Mouse (Mus musculus): Measurements from ENCODE around the gene Lrp8.
A peak's percentile ranks its signal among the peaks of the same experiment; 100 is the strongest.

Lrp8 gene

DNA sequence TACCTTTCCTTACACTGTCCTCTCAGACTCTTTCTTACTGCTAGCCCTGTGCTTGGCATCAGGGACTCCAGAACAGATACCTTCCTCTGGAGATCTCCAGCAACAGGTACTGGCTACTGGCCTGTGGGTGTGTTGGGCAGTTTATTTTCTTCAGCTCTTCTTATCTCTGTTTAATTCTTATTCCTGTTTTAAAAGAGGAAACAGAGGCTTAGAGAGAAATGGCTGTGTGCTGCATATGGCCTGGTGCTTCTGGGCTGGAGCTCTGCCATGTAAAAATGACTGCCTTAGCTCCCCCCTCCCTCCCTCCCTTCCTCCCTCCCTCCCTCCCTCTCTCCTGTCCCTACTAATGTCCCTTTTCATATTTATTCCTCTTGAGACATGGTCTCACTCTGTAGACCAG, 6.6 kb downstream of the Lrp8 start:
- DNase-seq (ENCODE audit: low spot score): no peak

DNA sequence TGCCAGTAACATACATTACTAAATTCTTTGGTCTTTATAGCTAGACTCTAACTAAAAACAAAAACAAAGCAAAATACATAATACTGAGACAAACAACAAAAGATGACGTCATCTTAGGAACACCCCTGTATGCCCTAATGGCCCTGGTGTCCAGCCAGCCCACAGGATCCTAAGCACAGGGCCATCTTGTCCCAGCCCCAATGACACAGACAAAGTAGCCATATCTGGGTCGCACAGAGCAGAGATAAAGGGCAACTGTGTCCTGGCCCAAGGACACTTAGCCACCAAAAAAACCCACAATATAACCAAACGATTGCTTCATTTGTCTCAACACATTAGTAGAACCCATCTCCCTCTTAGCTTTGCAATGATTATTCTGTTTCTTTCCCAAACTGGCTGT, 8.9 kb downstream of the Lrp8 start:
- peak; percentile 59 for DNase-seq (ENCODE audit: low spot score)

- no peak for DNase-seq (ENCODE audit: low spot score)
Observed at GRCm38 (mm10) chr4:107811716-107812330, 9.8 kb downstream of the Lrp8 start.

DNA sequence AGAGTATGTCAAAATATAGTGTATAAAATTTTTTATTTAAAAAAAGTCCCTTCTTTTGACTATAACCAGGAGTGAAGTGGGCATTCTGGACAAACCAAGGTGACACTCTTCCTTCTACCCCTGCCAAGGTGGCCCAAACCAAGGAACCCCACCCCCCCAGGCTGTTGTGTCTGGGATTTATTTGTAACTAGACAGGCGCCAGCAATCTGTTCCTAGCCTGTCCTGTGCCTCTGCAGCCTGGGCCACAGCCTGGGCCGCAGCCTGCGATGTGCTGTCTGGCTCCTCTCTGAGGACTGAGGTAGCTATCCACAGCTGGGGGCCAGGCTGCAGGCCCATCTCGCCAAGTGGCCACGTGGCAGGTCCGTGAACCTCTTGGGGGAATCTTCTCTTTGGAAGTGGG, 10.3 kb downstream of the Lrp8 start:
- no peak for DNase-seq (ENCODE audit: low spot score)

GRCm38 (mm10) chr4:107816459-107816858, 14.4 kb downstream of the Lrp8 start:
- no peak for DNase-seq (ENCODE audit: low spot score)

GRCm38 (mm10) chr4:107817463-107817862, 15.4 kb downstream of the Lrp8 start:
- no peak for DNase-seq (ENCODE audit: low spot score)

DNA sequence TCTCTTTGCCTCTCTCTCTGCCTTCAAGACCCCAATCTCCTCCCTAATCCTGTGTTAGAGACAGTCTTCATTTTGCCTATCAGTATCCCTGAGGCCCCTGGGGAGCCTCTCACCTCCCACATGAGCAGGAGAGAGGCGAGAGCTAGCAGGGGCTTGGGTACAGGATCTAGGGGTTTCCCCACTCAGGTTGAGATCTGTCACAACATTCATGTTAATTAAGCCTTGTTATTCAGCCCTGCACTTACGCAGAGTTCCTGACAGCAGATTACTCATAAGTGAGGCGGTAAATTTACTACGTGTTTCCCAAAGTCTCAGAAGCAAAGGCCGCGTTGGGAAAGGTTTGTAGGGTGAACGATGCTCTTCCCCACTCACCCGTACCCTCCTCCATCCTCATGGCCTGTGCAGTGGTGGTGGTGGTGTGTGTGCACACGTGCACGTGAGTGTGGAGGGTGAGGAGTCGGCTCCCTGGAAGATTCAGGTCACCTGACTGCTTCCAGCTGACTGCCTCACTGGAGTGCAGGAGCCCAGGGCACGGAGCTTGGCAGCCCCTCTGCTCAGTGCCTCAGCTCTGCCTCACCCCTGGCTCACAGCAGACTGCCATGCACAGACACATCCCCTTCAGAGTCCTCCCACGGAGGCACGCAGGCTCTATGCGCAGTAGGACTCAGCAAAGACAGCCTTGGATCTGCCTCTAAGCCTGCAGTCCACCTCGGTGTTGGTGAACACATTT, 18.1 kb downstream of the Lrp8 start:
- DNase-seq (ENCODE audit: low spot score): no peak

- DNase-seq (ENCODE audit: low spot score): no peak
Observed at GRCm38 (mm10) chr4:107820856-107821619, 19.0 kb downstream of the Lrp8 start.

DNA sequence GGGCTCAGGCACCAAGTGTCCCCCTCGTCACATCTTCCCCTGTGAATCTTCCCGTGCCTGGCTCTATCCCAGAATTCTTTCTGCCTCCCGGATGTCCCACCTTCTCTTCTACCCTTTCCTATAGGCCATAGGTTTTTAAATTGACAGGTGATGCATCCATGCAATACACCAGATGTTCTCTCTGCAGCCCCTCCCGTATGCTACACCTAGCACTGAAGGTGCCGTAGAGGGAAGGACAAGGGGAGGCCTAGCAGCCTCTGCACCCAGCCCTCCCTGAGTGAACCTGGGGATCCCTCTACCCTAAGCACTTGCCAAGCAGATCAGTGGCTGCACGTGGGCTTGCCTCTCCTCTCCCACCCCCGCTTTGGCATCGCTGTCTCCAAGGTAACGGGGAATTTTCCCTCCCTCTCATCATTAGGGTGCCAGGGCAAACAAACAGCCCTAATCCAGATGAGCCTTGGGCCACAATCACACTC, 20.9 kb downstream of the Lrp8 start:
- no peak for DNase-seq (ENCODE audit: low spot score)

DNA sequence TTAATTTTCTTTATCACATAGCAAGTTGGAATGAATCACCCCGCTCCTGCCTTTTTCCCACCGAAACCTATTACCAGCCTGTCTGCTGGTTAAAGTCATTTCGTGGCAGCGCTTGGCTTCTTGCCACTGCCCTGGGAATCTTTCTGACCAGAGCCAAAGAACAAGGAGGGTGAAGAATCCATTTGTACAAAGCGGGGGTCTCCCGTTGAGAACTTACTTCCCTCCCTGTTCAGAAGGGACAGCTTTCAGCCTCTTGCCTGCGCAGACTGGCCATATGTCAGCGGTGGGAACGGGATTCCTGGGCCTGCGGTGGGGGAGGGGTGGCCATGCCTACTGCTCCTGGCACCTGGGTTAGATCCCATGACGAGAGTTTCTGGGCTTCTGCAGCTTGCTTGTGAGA, 21.4 kb downstream of the Lrp8 start:
- DNase-seq (ENCODE audit: low spot score): no peak

DNA sequence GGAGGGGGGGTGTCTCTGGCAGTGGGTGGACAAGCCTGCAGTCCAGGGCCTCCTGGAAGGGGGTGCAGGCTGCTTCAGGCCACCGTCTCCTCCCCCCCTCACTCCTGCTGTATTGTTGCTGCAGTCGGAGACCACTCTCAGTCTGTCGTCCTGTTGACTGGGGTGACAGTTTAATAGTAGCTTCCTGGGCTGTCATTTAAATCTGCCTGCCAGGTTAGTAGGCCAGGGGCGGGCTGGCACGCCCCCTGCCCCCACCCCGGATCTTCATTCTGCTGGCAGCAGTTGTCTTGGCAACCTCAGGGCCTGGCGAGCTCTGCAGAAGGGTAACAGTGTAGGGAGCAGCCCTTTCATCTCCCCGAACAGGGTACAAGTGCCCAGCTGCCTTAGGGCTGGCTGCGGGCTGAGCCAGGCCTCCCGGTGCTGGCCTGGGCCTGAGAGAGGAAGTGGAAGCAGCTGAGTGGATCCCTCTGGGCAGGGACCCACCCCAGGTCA, 26.7 kb downstream of the Lrp8 start:
- no peak for DNase-seq (ENCODE audit: low spot score)

DNA sequence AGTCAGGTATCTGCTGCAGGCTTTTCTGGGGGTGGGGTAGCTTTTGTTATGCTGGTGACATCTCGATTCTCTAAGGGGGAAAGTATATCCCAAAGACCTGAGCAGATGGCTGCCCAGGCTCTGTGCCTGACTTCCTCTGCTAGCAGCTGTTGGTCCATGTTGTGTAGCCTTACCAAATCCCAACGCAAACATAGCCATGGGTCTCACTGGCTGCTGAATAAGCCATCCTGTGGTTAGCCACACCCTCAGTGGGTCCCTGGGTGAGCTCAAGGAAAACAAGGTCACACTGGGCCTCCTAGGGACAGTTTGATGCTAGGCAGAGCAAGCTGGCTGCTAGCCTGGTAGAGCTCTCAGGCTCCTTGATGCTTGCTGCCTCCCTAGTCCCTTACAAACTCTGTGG, 27.6 kb downstream of the Lrp8 start:
- no peak for DNase-seq (ENCODE audit: low spot score)

GRCm38 (mm10) chr4:107830189-107830588, 28.1 kb downstream of the Lrp8 start:
- DNase-seq (ENCODE audit: low spot score): no peak

GRCm38 (mm10) chr4:107830821-107831221, 28.8 kb downstream of the Lrp8 start:
- DNase-seq (ENCODE audit: low spot score): no peak

DNA sequence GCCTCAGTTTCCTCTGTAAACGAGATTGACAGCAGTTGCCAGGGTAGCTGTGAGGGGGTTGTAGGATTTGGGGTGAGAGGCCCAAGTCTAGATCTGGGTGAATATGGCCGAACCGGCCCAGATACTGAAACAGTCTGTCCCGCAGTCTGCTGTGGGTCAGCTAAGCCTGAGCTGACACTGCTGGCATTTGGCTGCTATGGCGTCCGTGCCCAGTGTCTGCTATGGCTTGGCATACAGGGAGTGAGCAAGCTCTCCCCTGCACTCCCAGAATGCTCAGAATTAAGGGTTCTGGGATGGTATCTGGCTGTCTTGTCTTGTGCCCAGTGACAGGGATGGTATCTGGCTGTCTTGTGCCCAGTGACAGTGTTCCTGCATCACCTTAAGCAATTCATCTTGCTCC, 29.6 kb downstream of the Lrp8 start:
- no peak for DNase-seq (ENCODE audit: low spot score)

DNA sequence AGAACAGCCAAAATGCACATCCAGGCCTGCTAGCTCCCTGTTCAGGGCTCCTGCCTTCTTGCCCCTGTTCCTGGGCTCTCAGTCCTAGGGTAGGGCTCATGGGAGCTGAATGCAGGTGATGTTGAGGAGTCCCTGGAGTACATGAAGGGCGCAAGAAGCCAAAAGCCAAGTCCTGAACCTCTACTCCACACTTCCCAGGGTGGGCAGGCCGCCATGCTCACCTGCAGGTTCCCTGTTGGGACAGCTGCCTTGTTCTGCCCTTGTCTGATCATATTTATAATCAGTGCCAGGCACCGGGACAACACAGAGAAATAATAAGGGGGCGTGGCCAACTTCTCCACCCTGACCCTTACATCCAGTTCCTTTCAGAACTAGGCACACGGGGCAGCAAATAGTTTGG, 31.5 kb downstream of the Lrp8 start:
- DNase-seq (ENCODE audit: low spot score): no peak

GRCm38 (mm10) chr4:107834643-107835314, 32.7 kb downstream of the Lrp8 start:
- DNase-seq (ENCODE audit: low spot score): no peak

DNA sequence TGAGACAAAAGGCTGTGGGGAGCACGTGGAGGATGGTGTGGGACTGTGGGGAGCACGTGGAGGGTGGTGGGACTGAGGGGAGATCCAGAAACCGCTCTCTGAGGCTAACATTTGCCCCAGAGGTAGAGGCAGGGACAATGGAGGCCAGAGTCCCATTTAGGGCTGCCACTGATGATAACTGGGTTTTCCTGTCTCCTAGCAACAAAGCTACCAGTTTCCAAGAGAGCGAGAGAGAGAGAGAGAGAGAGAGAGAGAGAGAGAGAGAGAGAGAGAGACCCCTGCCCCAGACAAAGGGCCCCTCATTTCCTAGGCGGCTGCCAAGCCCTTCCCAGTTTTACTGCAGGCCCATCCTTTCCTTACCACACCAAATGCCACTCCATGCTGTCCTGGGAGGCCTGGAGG, 33.4 kb downstream of the Lrp8 start:
- no peak for DNase-seq (ENCODE audit: low spot score)

- no peak for DNase-seq (ENCODE audit: low spot score)
Observed at GRCm38 (mm10) chr4:107836758-107837157, 34.7 kb downstream of the Lrp8 start.

GRCm38 (mm10) chr4:107837910-107838309, 35.8 kb downstream of the Lrp8 start:
- no peak for DNase-seq (ENCODE audit: low spot score)

- no peak for DNase-seq (ENCODE audit: low spot score)
Observed at GRCm38 (mm10) chr4:107843687-107844086, 41.6 kb downstream of the Lrp8 start.

- DNase-seq (ENCODE audit: low spot score): peak; percentile 48
Observed at GRCm38 (mm10) chr4:107844971-107845370, 42.9 kb downstream of the Lrp8 start.

Data from testis, postnatal 14 days (tissue).